Mouse (Mus musculus) T-cell, adult 66 days (primary cell): ENCODE measurements around the gene Itga7. TPM values are rescaled to one million over a fixed set of nuclear protein-coding genes. Genes with fewer than 3 reads are reported as not detected.

Experiments
- total RNA-seq, 2 experiments: library from RNA; stranded (reverse); gene quantifications; 3 replicates in 1 of 2; 4 replicates in 1 of 2; pipeline ENCODE4 v1.2.4; 2023

Itga7 gene
- 1 to 10 TPM; 5.7 to 6.4 TPM for total RNA-seq

GRCm38 (mm10) chr10:128933574-128933973 is at the start of gene Itga7:
TSS of gene Itga7 (plus strand) at chr10:128933818.

GRCm38 (mm10) chr10:128891296-128892094 is 42.1 kb upstream of the Itga7 start, which contains the start of gene Gdf11:
TSS of gene Gdf11 (minus strand) at chr10:128891718.

GRCm38 (mm10) chr10:128900698-128901097 is 32.9 kb upstream of the Itga7 start, which contains the start of gene Cd63:
TSS of gene Cd63 (plus strand) at chr10:128900989.

GRCm38 (mm10) chr10:128922822-128923012 is 10.9 kb upstream of the Itga7 start, which contains the start of gene Rdh5:
TSS of gene Rdh5 (minus strand) at chr10:128922888.

GRCm38 (mm10) chr10:128923935-128924334 is 9.7 kb upstream of the Itga7 start, which contains the start of gene Bloc1s1:
TSS of gene Bloc1s1 (minus strand) at chr10:128924035.

GRCm38 (mm10) chr10:128960590-128961584 is 27.3 kb downstream of the Itga7 start, which contains the start of gene Mettl7b:
TSS of gene Mettl7b (minus strand) at chr10:128960988.

GRCm38 (mm10) chr10:128989131-128989530 is 55.5 kb downstream of the Itga7 start, which contains the start of gene Olfr9:
TSS of gene Olfr9 (plus strand) at chr10:128989431.

Other genes starting within 250 kb of the Itga7 start
- 10 to 100 TPM; 40.9 to 46.5 TPM for gene Rab5b, start 237.6 kb upstream of the Itga7 start, total RNA-seq
- under 1 TPM in 1 of 2 experiments, not detected in 1; 0.58 TPM for gene Pmel, start 229.6 kb upstream of the Itga7 start, total RNA-seq
- gene Cdk2, start 228.8 kb upstream of the Itga7 start, total RNA-seq = 10 to 100 TPM; 31.2 to 34.3 TPM
- gene Dgka, start 189.0 kb upstream of the Itga7 start, total RNA-seq = 100 to 1,000 TPM; 809 to 875 TPM
- gene Pym1, start 185.9 kb upstream of the Itga7 start, total RNA-seq = 10 to 100 TPM; 71.3 to 84.9 TPM
- under 1 TPM in 1 of 2 experiments, not detected in 1; 0.98 TPM for gene Mmp19, start 142.9 kb upstream of the Itga7 start, total RNA-seq
- gene Dnajc14, start 129.8 kb upstream of the Itga7 start, total RNA-seq = 10 to 100 TPM; 66.0 to 66.8 TPM
- 1 to 10 TPM; 7.9 to 9.1 TPM for gene Tmem198b, start 129.4 kb upstream of the Itga7 start, total RNA-seq
- 10 to 100 TPM; 53.9 to 57.4 TPM for gene Sarnp, start 116.5 kb upstream of the Itga7 start, total RNA-seq
- 10 to 100 TPM; 15.6 to 25.4 TPM for gene Ormdl2, start 112.2 kb upstream of the Itga7 start, total RNA-seq
- 10 to 100 TPM; 10.6 to 12.7 TPM for gene Gdf11, start 42.1 kb upstream of the Itga7 start, total RNA-seq
- 1 to 10 TPM; 1.7 to 2.0 TPM for gene Cd63, start 32.8 kb upstream of the Itga7 start, total RNA-seq
- 1 to 10 TPM; 5.9 to 8.7 TPM for gene Rdh5, start 10.9 kb upstream of the Itga7 start, total RNA-seq
- 10 to 100 TPM; 76.0 to 97.4 TPM for gene Bloc1s1, start 9.8 kb upstream of the Itga7 start, total RNA-seq
- gene Mettl7b, start 27.2 kb downstream of the Itga7 start, total RNA-seq = not detected
- 1 to 10 TPM; 1.5 to 2.4 TPM for gene Olfr9, start 55.6 kb downstream of the Itga7 start, total RNA-seq
- gene Olfr763, start 77.0 kb downstream of the Itga7 start, total RNA-seq = under 1 TPM; 0.26 to 0.33 TPM
- gene Olfr764-ps1, start 106.1 kb downstream of the Itga7 start, total RNA-seq = not detected
- gene Olfr765, start 116.2 kb downstream of the Itga7 start, total RNA-seq = not detected
- not detected for gene Olfr766-ps1, start 135.2 kb downstream of the Itga7 start, total RNA-seq
- not detected for gene Olfr767, start 149.1 kb downstream of the Itga7 start, total RNA-seq
- gene Olfr768, start 165.6 kb downstream of the Itga7 start, total RNA-seq = not detected
- not detected for gene Olfr769, start 184.0 kb downstream of the Itga7 start, total RNA-seq
- gene Olfr770, start 205.2 kb downstream of the Itga7 start, total RNA-seq = not detected
- not detected for gene Olfr771, start 230.9 kb downstream of the Itga7 start, total RNA-seq
- gene Olfr772, start 244.1 kb downstream of the Itga7 start, total RNA-seq = not detected